Mouse (Mus musculus) erythroblast, embryonic 14.5 days (primary cell): ENCODE data around the gene Galnt17.

ENCODE experiments used
- GATA1 ChIP-seq: IDR thresholded peaks from 2 replicates; pipeline ENCODE4 v1.6.1; 2012; ENCODE audit warnings: low read length, inconsistent platforms, mixed read lengths
- TAL1 ChIP-seq: IDR thresholded peaks from 3 replicates; pipeline ENCODE4 v1.6.1; 2012; ENCODE audit warnings: low read length, inconsistent platforms, mixed read lengths

- TF ChIP-seq GATA1 (no peak), TAL1 (no peak)
Observed at GRCm38 (mm10) chr5:130927794-130928149, 380.5 kb downstream of the Galnt17 start.
